13 mouse cellular contexts compared by ENCODE assay signal in the genomic region with DNA sequence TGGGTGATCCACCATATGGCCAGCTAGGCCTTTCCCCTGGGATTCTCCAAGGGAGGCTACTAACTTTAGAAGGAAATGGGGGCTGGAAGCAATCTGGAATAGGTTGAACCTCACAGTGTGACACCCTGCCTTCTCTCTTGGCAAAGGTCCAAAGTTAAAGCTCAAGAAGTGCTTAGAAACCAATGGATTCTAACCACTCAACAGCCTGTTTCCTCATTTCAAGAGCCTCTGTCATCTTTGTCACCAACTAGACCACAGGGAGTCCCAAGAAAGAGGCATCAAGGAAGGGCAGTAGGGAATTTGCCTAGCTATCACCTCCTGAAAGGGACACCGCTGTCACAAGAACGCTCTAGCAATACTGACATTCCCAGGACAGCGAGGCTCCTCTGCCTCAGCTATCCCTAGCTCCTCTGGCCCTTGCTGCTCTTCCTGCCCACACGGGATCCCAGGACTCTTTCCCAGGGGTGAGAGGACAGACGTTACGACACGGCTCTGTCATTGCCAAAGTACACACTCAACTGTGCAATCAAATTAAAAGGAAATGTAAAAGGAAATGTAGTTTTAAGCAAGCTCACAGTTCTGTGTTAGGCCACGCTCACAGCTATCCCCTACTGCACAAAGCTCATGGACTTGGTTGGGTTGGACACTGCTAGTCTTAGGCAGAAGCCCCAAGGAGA.
A peak's percentile ranks its signal among the peaks of the same experiment; 100 is the strongest.
DNase-seq lines count a peak whose midpoint lies in the region; ATAC-seq and TF ChIP-seq lines count a peak whose summit lies in the region.
"Had no signal": no experiment of that assay in that cellular context is flagged by ENCODE, and none has a peak within 500 bp of the region (broad histone marks: within the 10 kb centered on the region; RNA-seq: fewer than 3 reads in every experiment).

No protein-coding gene starts in this region.

- 70% methylated on average over 8 of the region's 8 CpGs for WGBS in limb, embryonic 13.5 days

- peaks cover 93% of the 10 kb centered on the region for H3K9me3 ChIP-seq in E14TG2a.4 (ENCODE audit: low read length)
- H3K9me3 ChIP-seq in limb, embryonic 13.5 days, result peaks cover 47% of the 10 kb centered on the region

- ATAC-seq in limb, embryonic 13.5 days (ENCODE audit: low FRiP score, low read depth), result no peak
- no peak for ATAC-seq in monocyte, adult 5-6 weeks (replicated peaks; ENCODE audit: insufficient number of reproducible peaks, low FRiP score, low TSS enrichment, poor library complexity, severe bottlenecking)
- ATAC-seq: forebrain, embryonic 13.5 days had no signal

- H3K4me3 ChIP-seq in E14TG2a.4 (replicated peaks; ENCODE audit: low read length), result peak overlapping the region; percentile 41; the same call in 1 of the 2 replicates
- no peak overlapping the region for H3K4me3 ChIP-seq in limb, embryonic 13.5 days
- H3K4me3 ChIP-seq: forebrain, embryonic 13.5 days had no signal

- H3K27ac ChIP-seq in limb, embryonic 13.5 days, result peak overlapping the region; percentile 70; the same call in 1 of the 2 replicates
- H3K27ac ChIP-seq: forebrain, embryonic 13.5 days had no signal

- no peak overlapping the region for H3K9ac ChIP-seq in limb, embryonic 13.5 days
- H3K9ac ChIP-seq: forebrain, embryonic 13.5 days had no signal

- no peak overlapping the region for H3K4me2 ChIP-seq in limb, embryonic 13.5 days (replicated peaks)
- H3K4me2 ChIP-seq: forebrain, embryonic 13.5 days had no signal

- peak; percentile 29 for DNase-seq in R1 (ENCODE audit: low read depth, low spot score)
- DNase-seq in lung, postnatal 14 days, result peak; percentile 32
- DNase-seq in cerebellum, postnatal 36 days, result no peak
- DNase-seq in B cell, adult 2 months, result no peak
- DNase-seq: gastrocnemius, postnatal 36 days; heart, postnatal 10 days; layer of hippocampus, postnatal 36 days; retina, postnatal 1 day; thymus, postnatal 36 days had no signal

- no peaks in the 10 kb centered on the region for H3K36me3 ChIP-seq in E14TG2a.4 (ENCODE audit: insufficient read depth, low read length)
- H3K36me3 ChIP-seq in limb, embryonic 13.5 days, result no peaks in the 10 kb centered on the region

- no peak for TF ChIP-seq CTCF in E14TG2a.4 (conservative IDR thresholded peaks at IDR 0.05; ENCODE audit: low read length)

- H3K27me3 ChIP-seq in E14TG2a.4 (ENCODE audit: insufficient read depth, low read length), result no peaks in the 10 kb centered on the region
- H3K27me3 ChIP-seq in limb, embryonic 13.5 days, result no peaks in the 10 kb centered on the region

- H3K4me1 ChIP-seq in E14TG2a.4 (replicated peaks; ENCODE audit: low read depth, low read length), result peaks cover 62% of the 10 kb centered on the region
- peaks cover 33% of the 10 kb centered on the region for H3K4me1 ChIP-seq in limb, embryonic 13.5 days

Comparison
In these comparisons a context has a peak if more than half of its experiments do, and no peak if none do; other contexts are left out.
1. DNase-seq: peak in R1 (single experiment) and lung, postnatal 14 days (single experiment); none in cerebellum, postnatal 36 days (0 of 2) and B cell, adult 2 months (0 of 2).